In the genomic region with DNA sequence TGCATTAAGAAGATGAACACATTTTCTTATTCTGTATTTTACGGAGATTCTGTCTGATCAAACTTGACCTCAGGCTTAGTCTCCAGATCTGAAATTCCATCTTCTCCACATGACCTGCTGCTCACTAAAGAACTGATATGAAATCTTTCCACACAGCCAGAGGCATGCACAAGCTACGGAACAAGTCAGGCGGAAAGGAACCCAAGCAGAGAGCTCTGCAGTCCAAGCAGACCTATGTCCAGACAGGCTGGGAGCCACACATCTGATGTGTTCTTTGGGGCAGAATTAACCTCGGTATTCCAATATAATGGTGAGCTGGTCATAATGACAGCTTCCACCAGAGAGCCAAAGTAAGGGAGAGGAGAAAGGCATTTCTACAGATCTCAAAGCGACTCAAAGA, we compare ENCODE assay signal across 27 mouse cellular contexts.
DNase-seq lines count a peak whose midpoint lies in the region; ATAC-seq and TF ChIP-seq lines count a peak whose summit lies in the region.
"Had no signal": no experiment of that assay in that cellular context is flagged by ENCODE, and none has a peak within 500 bp of the region (broad histone marks: within the 10 kb centered on the region; RNA-seq: fewer than 3 reads in every experiment).

No protein-coding gene starts in this region.

- no peaks in the 10 kb centered on the region for H3K36me3 ChIP-seq in kidney, embryonic 14.5 days (ENCODE audit: control insufficient read depth, insufficient read depth, low read length)
- no peaks in the 10 kb centered on the region for H3K36me3 ChIP-seq in kidney, postnatal 0 days (ENCODE audit: insufficient read depth, low read length)
- no peaks in the 10 kb centered on the region for H3K36me3 ChIP-seq in hindbrain, embryonic 11.5 days (ENCODE audit: control insufficient read depth, insufficient read depth, low read length)
- H3K36me3 ChIP-seq: forebrain, embryonic 10.5 days; heart, embryonic 15.5 days; hindbrain, embryonic 10.5 days had no signal

- H3K4me2 ChIP-seq in kidney, embryonic 14.5 days (replicated peaks; ENCODE audit: low read depth, low read length) = no peak overlapping the region
- no peak overlapping the region for H3K4me2 ChIP-seq in kidney, postnatal 0 days (ENCODE audit: low read length)
- no peak overlapping the region for H3K4me2 ChIP-seq in hindbrain, embryonic 11.5 days (replicated peaks; ENCODE audit: low read depth, low read length)
- H3K4me2 ChIP-seq: forebrain, embryonic 13.5 days; heart, embryonic 11.5 days; heart, embryonic 15.5 days; hindbrain, embryonic 14.5 days had no signal

- no peak for TF ChIP-seq CTCF in kidney, postnatal 0 days (IDR thresholded peaks at IDR 0.05; ENCODE audit: low read depth)

- no peak for ATAC-seq in kidney, embryonic 14.5 days (ENCODE audit: low FRiP score, low TSS enrichment)
- ATAC-seq in kidney, postnatal 0 days (replicated peaks; ENCODE audit: low FRiP score, low read depth) = 0 out of 2 replicates have a peak, but pooled peaks have one; percentile 37
- no peak for ATAC-seq in hindbrain, embryonic 11.5 days (ENCODE audit: low FRiP score)
- ATAC-seq: activated CD4-positive, CD25-positive, alpha-beta regulatory T cell, adult 4 months; CD4-positive, CD25-positive, alpha-beta regulatory T cell, adult 4 months; forebrain, embryonic 13.5 days; forebrain, embryonic 16.5 days; hindbrain, postnatal 0 days had no signal

- no peak for DNase-seq in kidney, adult 11 months
- DNase-seq in Muller cell, postnatal 12 days (ENCODE audit: inconsistent ontology term) = peak; percentile 80
- DNase-seq in kidney, postnatal 0 days (ENCODE audit: low spot score) = no peak
- peak; percentile 2 for DNase-seq in retina, adult 2 months (ENCODE audit: low read depth, low spot score)
- no peak for DNase-seq in hindbrain, embryonic 11.5 days (ENCODE audit: low spot score)
- no peak for DNase-seq in embryo, embryonic 10 days (ENCODE audit: low spot score)
- DNase-seq in gastrocnemius, postnatal 4 days (ENCODE audit: low spot score in 2 of 2) = no peak
- DNase-seq: adrenal gland, adult 8-10 months; adrenal gland, postnatal 25 days; cerebellum, adult 18-20 months; cerebellum, adult 9-10 months; cerebellum, postnatal 36 days; gastrocnemius, postnatal 10 days; gastrocnemius, postnatal 36 days; heart, postnatal 10 days; heart, postnatal 36 days had no signal

- peaks cover 12% of the 10 kb centered on the region; the same call in 1 of the 2 replicates for H3K4me1 ChIP-seq in kidney, embryonic 14.5 days (ENCODE audit: control insufficient read depth, insufficient read depth, low read length)
- H3K4me1 ChIP-seq in kidney, postnatal 0 days (replicated peaks; ENCODE audit: insufficient read depth, low read length) = 0 out of 2 replicates have a peak, but pooled peaks cover 3% of the 10 kb centered on the region
- 0 out of 2 replicates have a peak, but pooled peaks cover 2% of the 10 kb centered on the region for H3K4me1 ChIP-seq in hindbrain, embryonic 11.5 days (replicated peaks; ENCODE audit: control insufficient read depth, insufficient read depth, low read length)
- H3K4me1 ChIP-seq: forebrain, embryonic 13.5 days had no signal

- H3K9me3 ChIP-seq in kidney, embryonic 14.5 days (ENCODE audit: control insufficient read depth, low read length) = no peaks in the 10 kb centered on the region
- H3K9me3 ChIP-seq in kidney, postnatal 0 days (replicated peaks; ENCODE audit: low read length) = no peaks in the 10 kb centered on the region
- H3K9me3 ChIP-seq in hindbrain, embryonic 11.5 days (ENCODE audit: control insufficient read depth, low read length) = no peaks in the 10 kb centered on the region
- H3K9me3 ChIP-seq: forebrain, embryonic 10.5 days; forebrain, embryonic 13.5 days; heart, embryonic 15.5 days had no signal

- no peaks in the 10 kb centered on the region for H3K27me3 ChIP-seq in kidney, embryonic 14.5 days (ENCODE audit: control insufficient read depth, insufficient read depth, low read length)
- no peaks in the 10 kb centered on the region for H3K27me3 ChIP-seq in kidney, postnatal 0 days (ENCODE audit: insufficient read depth, low read length)
- H3K27me3 ChIP-seq in hindbrain, embryonic 11.5 days (ENCODE audit: control insufficient read depth, insufficient read depth, low read length) = no peaks in the 10 kb centered on the region
- H3K27me3 ChIP-seq: forebrain, embryonic 13.5 days; heart, embryonic 15.5 days had no signal

- H3K27ac ChIP-seq in kidney, embryonic 14.5 days (ENCODE audit: low read depth, low read length) = peak overlapping the region; percentile 42; the same call in 1 of the 2 replicates
- H3K27ac ChIP-seq in kidney, postnatal 0 days = no peak overlapping the region
- no peak overlapping the region for H3K27ac ChIP-seq in hindbrain, embryonic 11.5 days (ENCODE audit: low read depth, low read length)
- H3K27ac ChIP-seq: forebrain, embryonic 10.5 days; forebrain, embryonic 13.5 days; heart, embryonic 15.5 days; hindbrain, embryonic 10.5 days; hindbrain, embryonic 14.5 days; hindbrain, postnatal 0 days had no signal

- 69% methylated on average over 5 of the region's 5 CpGs for WGBS in kidney, embryonic 14.5 days
- WGBS in kidney, postnatal 0 days = 64% methylated on average over 5 of the region's 5 CpGs
- 88% methylated on average over 5 of the region's 5 CpGs for WGBS in hindbrain, embryonic 11.5 days

- H3K9ac ChIP-seq in kidney, embryonic 14.5 days (ENCODE audit: low read depth, low read length) = no peak overlapping the region
- no peak overlapping the region for H3K9ac ChIP-seq in kidney, postnatal 0 days (ENCODE audit: low read depth, low read length)
- no peak overlapping the region for H3K9ac ChIP-seq in hindbrain, embryonic 11.5 days (ENCODE audit: low read depth, low read length)
- H3K9ac ChIP-seq: forebrain, embryonic 13.5 days; heart, embryonic 15.5 days; hindbrain, embryonic 14.5 days had no signal

- no peak overlapping the region for H3K4me3 ChIP-seq in kidney, embryonic 14.5 days (ENCODE audit: low read length)
- H3K4me3 ChIP-seq in kidney, postnatal 0 days (replicated peaks; ENCODE audit: low read depth, low read length) = no peak overlapping the region
- H3K4me3 ChIP-seq in hindbrain, embryonic 11.5 days (ENCODE audit: low read depth, low read length) = no peak overlapping the region
- H3K4me3 ChIP-seq: forebrain, embryonic 10.5 days; forebrain, embryonic 13.5 days; heart, embryonic 15.5 days; hindbrain, embryonic 10.5 days had no signal

Comparison
In these comparisons a context has a peak if more than half of its experiments do, and no peak if none do; other contexts are left out.
1. DNase-seq: peak in Muller cell, postnatal 12 days (single experiment) and retina, adult 2 months (single experiment); none in kidney, adult 11 months (single experiment), kidney, postnatal 0 days (single experiment), hindbrain, embryonic 11.5 days (single experiment), embryo, embryonic 10 days (single experiment) and gastrocnemius, postnatal 4 days (0 of 2).